Mouse (Mus musculus): ENCODE data around the gene Tsc2. TPM values are rescaled to one million over a fixed set of nuclear protein-coding genes. Genes with fewer than 3 reads are reported as not detected.

The Tsc2 gene
- total and polyA plus RNA-seq, 3 experiments, result 9.1 to 69.8 (median 35.2) TPM

- Histone ChIP-seq H3K4me1 (ENCODE audit: control insufficient read depth in 1 of 2, insufficient read depth in 2 of 2) (peaks cover 12 to 46% of the 10 kb centered on the region in 2 experiments), H3K9me3 (replicated peaks; ENCODE audit: low read length) (no peaks in the 10 kb centered on the region), H3K9ac (ENCODE audit: insufficient read depth, low read depth) (no peak overlapping the region), H3K27ac (ENCODE audit: insufficient read depth, low read depth) (no peak overlapping the region), H3K36me3 (replicated peaks in 1 of 2; ENCODE audit: control insufficient read depth in 1 of 2, insufficient read depth in 1 of 2, low read length in 1 of 2) (no peaks in the 10 kb centered on the region), H3K79me2 (replicated peaks; ENCODE audit: control insufficient read depth, extremely low read depth, insufficient read depth, poor library complexity, severe bottlenecking) (no peaks in the 10 kb centered on the region), H3K27me3 (replicated peaks) (peaks cover 22% of the 10 kb centered on the region), H3K4me2 (ENCODE audit: insufficient read depth, low read depth, poor library complexity, severe bottlenecking) (no peak overlapping the region), H3K4me3 (replicated peaks in 1 of 3; ENCODE audit: low read depth in 2 of 3, low read length in 2 of 3, poor library complexity in 1 of 3) (no peak overlapping the region)
- in situ Hi-C loops (cut with MboI; ENCODE audit: low pct_ligation_motif_present, low pct_unique_long_range_greater_than_20kb, low sequenced_read_pairs), result no loop called here
- no peak for DNase-seq (ENCODE audit: extremely low read depth)
- dilution Hi-C loops (cut with MboI; ENCODE audit: extremely low pct_ligation_motif_present, extremely low pct_unique_long_range_greater_than_20kb, low sequenced_read_pairs), result no loop called here
- TF ChIP-seq KAT2A (IDR thresholded peaks at IDR 0.05; ENCODE audit: insufficient replicate concordance, low read length) (no peak), PAX5 (IDR thresholded peaks at IDR 0.05; ENCODE audit: low read length) (no peak)
Observed at GRCm38 (mm10) chr17:24645916-24646315, 13.5 kb upstream of the Tsc2 start.

- H3K4me1 ChIP-seq (ENCODE audit: control insufficient read depth in 1 of 2, insufficient read depth in 2 of 2), result peaks cover 12 to 46% of the 10 kb centered on the region in 2 experiments
- TF ChIP-seq ZMIZ1 (IDR thresholded peaks at IDR 0.05; ENCODE audit: low read depth, low read length) (no peak), SIN3A (IDR thresholded peaks at IDR 0.05; ENCODE audit: low read length) (peak; percentile 35; the same call in 1 of the 2 replicates), ETS1 (conservative IDR thresholded peaks at IDR 0.05; ENCODE audit: low read depth, low read length) (peak; percentile 67), EP300 (IDR thresholded peaks at IDR 0.05; ENCODE audit: low read length) (peak; percentile 24; the same call in 1 of the 2 replicates)
- H3K36me3 ChIP-seq (replicated peaks in 1 of 2; ENCODE audit: control insufficient read depth in 1 of 2, insufficient read depth in 1 of 2, low read length in 1 of 2), result peaks cover 0 to 8% of the 10 kb centered on the region in 2 experiments
- in situ Hi-C loops (cut with MboI; ENCODE audit: low pct_ligation_motif_present, low pct_unique_long_range_greater_than_20kb, low sequenced_read_pairs) (loop anchor here (5.0 kb wide), 1 partner anchor 98 kb away; the partner anchor contains the start of gene Pkd1), dilution Hi-C loops (cut with MboI; ENCODE audit: extremely low pct_ligation_motif_present, extremely low pct_unique_long_range_greater_than_20kb, low sequenced_read_pairs) (no loop called here)
- peak; percentile 58 for DNase-seq (ENCODE audit: extremely low read depth)
- H3K27ac ChIP-seq (ENCODE audit: insufficient read depth, low read depth), result no peak overlapping the region
- H3K9ac ChIP-seq (ENCODE audit: insufficient read depth, low read depth), result no peak overlapping the region
- H3K79me2 ChIP-seq (replicated peaks; ENCODE audit: control insufficient read depth, extremely low read depth, insufficient read depth, poor library complexity, severe bottlenecking), result no peaks in the 10 kb centered on the region
- no peaks in the 10 kb centered on the region for H3K9me3 ChIP-seq (replicated peaks; ENCODE audit: low read length)
- H3K27me3 ChIP-seq (replicated peaks), result peaks cover 17% of the 10 kb centered on the region
- H3K4me3 ChIP-seq (replicated peaks in 1 of 3; ENCODE audit: low read depth in 2 of 3, low read length in 2 of 3, poor library complexity in 1 of 3), result peak overlapping the region in 1 of 3 experiments; percentile 16
- no peak overlapping the region for H3K4me2 ChIP-seq (ENCODE audit: insufficient read depth, low read depth, poor library complexity, severe bottlenecking)
Observed at GRCm38 (mm10) chr17:24644875-24645721, 12.7 kb upstream of the Tsc2 start.

- no peak overlapping the region for H3K27ac ChIP-seq (ENCODE audit: insufficient read depth, low read depth)
- H3K9me3 ChIP-seq (replicated peaks; ENCODE audit: low read length), result no peaks in the 10 kb centered on the region
- in situ Hi-C loops (cut with MboI; ENCODE audit: low pct_ligation_motif_present, low pct_unique_long_range_greater_than_20kb, low sequenced_read_pairs) (loop anchor here (5.0 kb wide), 1 partner anchor 97 kb away; the partner anchor contains the start of gene Pkd1), dilution Hi-C loops (cut with MboI; ENCODE audit: extremely low pct_ligation_motif_present, extremely low pct_unique_long_range_greater_than_20kb, low sequenced_read_pairs) (no loop called here)
- no peak overlapping the region for H3K4me3 ChIP-seq (replicated peaks in 1 of 3; ENCODE audit: low read depth in 2 of 3, low read length in 2 of 3, poor library complexity in 1 of 3)
- no peaks in the 10 kb centered on the region for H3K79me2 ChIP-seq (replicated peaks; ENCODE audit: control insufficient read depth, extremely low read depth, insufficient read depth, poor library complexity, severe bottlenecking)
- peaks cover 9% of the 10 kb centered on the region for H3K27me3 ChIP-seq (replicated peaks)
- no peak overlapping the region for H3K9ac ChIP-seq (ENCODE audit: insufficient read depth, low read depth)
- DNase-seq (ENCODE audit: extremely low read depth), result no peak
- H3K4me2 ChIP-seq (ENCODE audit: insufficient read depth, low read depth, poor library complexity, severe bottlenecking), result no peak overlapping the region
- peaks cover 8 to 40% of the 10 kb centered on the region in 2 experiments for H3K4me1 ChIP-seq (ENCODE audit: control insufficient read depth in 1 of 2, insufficient read depth in 2 of 2)
- TF ChIP-seq BHLHE40 (IDR thresholded peaks at IDR 0.05; ENCODE audit: low read depth, low read length), result no peak
- TF ChIP-seq SIN3A (IDR thresholded peaks at IDR 0.05; ENCODE audit: low read length), result no peak
- TF ChIP-seq EP300 (IDR thresholded peaks at IDR 0.05; ENCODE audit: low read length), result no peak
- no peak for TF ChIP-seq JUN (IDR thresholded peaks at IDR 0.05; ENCODE audit: insufficient read depth, low read depth, low read length)
- no peak for TF ChIP-seq MAFK (IDR thresholded peaks at IDR 0.05; ENCODE audit: insufficient replicate concordance, low read length)
- peaks cover 0 to 16% of the 10 kb centered on the region in 2 experiments for H3K36me3 ChIP-seq (replicated peaks in 1 of 2; ENCODE audit: control insufficient read depth in 1 of 2, insufficient read depth in 1 of 2, low read length in 1 of 2)
Observed at GRCm38 (mm10) chr17:24644030-24644715, 11.7 kb upstream of the Tsc2 start.
